Mouse (Mus musculus) ES-E14 (cell line): Measurements from ENCODE around the gene Hsd11b2.
A peak's percentile ranks its signal among the peaks of the same experiment; 100 is the strongest.

Source experiments
- MAFK ChIP-seq: IDR thresholded peaks from 2 replicates; pipeline ENCODE4 v1.6.1; 2014; ENCODE audit warnings: mild to moderate bottlenecking, low read depth, low read length, inconsistent platforms; ENCODE audit not compliant: insufficient read depth
- ZNF384 ChIP-seq: IDR thresholded peaks from 2 replicates; pipeline ENCODE4 v1.6.1; 2012; ENCODE audit warnings: low read depth, low read length, inconsistent platforms

DNA sequence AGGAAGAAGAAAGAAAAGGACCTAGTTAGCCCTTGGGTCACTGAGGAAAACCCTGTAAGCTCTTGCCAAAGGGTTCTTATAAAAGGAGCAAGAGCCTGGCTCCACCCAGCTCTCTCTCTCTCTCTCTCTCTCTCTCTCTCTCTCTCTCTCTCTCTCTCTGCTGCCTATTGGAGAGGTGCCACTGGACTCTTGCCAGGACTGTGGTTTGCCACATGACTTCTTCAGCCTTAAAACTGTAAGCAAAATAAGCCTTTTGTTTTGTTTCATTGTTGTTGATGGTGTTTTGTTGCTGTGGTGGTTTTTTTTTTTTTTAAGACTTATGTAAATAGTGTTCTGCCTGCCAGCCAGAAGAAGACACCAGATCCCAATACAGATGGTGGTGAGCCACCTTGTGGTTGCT is 54.9 kb downstream of the Hsd11b2 start:
- TF ChIP-seq ZNF384 (peak; percentile 63), MAFK (no peak)
